Mouse (Mus musculus) left cerebral cortex, adult 18-20 months (tissue): Measurements from ENCODE around the gene Bsnd. TPM values are rescaled to one million over a fixed set of nuclear protein-coding genes. Genes with fewer than 3 reads are reported as not detected.

ENCODE experiments used
- total RNA-seq, 2 experiments: library from RNA; stranded (reverse); gene quantifications; 2 replicates each; pipeline ENCODE4 v1.2.3; 2021

Bsnd gene
- total RNA-seq, 2 experiments from 2014 or later: not detected

Other genes with a start within 250 kb of the Bsnd start
- gene Usp24, start 176.1 kb downstream of the Bsnd start, total RNA-seq: 10 to 100 TPM; 39.3 to 39.4 TPM
- 1 to 10 TPM; 2.2 to 3.9 TPM for gene Pcsk9, start 28.0 kb downstream of the Bsnd start, total RNA-seq
- 100 to 1,000 TPM in 1 of 2 experiments, 10 to 100 TPM in 1; 98.4 to 119 TPM for gene Dhcr24, start 68.8 kb upstream of the Bsnd start, total RNA-seq
- not detected for gene Lexm, start 125.0 kb upstream of the Bsnd start, total RNA-seq
- gene Ttc22, start 130.1 kb upstream of the Bsnd start, total RNA-seq: 1 to 10 TPM in 1 of 2 experiments, under 1 TPM in 1; 0.94 to 1.0 TPM
- 1 to 10 TPM; 6.2 to 6.7 TPM for gene Pars2, start 158.8 kb upstream of the Bsnd start, total RNA-seq
- 10 to 100 TPM; 45.7 to 45.9 TPM for gene Ttc4, start 186.7 kb upstream of the Bsnd start, total RNA-seq
- gene Mroh7, start 238.6 kb upstream of the Bsnd start, total RNA-seq: 1 to 10 TPM; 4.2 to 5.4 TPM
- not detected for gene Fam151a, start 241.6 kb upstream of the Bsnd start, total RNA-seq